Mouse (Mus musculus) brain, adult 10 weeks (tissue): Measurements from ENCODE around the gene Tprg. TPM values are rescaled to one million over a fixed set of nuclear protein-coding genes. Genes with fewer than 3 reads are reported as not detected.

Experiments used
- polyA plus RNA-seq: library from polyadenylated mRNA; stranded (reverse); fragments of 350-450 nt; fragmentation: Illumina TruSeq; extraction: RNeasy Lipid Tissue Mini Kit (QIAGEN cat#74804); gene quantifications from one replicate; pipeline ENCODE4 v1.2.3, GENCODE M21; 2015; ENCODE audit warnings: low read depth, low replicate concordance

Gene Tprg
- polyA plus RNA-seq: not detected

GRCm38 (mm10) chr16:25286517-25286916 is at the start of gene Tprg:
Gene Tprg (plus strand): TSS chr16:25286817.

